ENCODE assay signal across 9 mouse cellular contexts in genomic region chr15:78428391-78429138, GRCm38 (mm10). TPM values are rescaled to one million over a fixed set of nuclear protein-coding genes. Genes with fewer than 3 reads are reported as not detected.
A peak's percentile ranks its signal among the peaks of the same experiment; 100 is the strongest.
DNase-seq lines count a peak whose midpoint lies in the region; ATAC-seq and TF ChIP-seq lines count a peak whose summit lies in the region.
"Had no signal": no experiment of that assay in that cellular context is flagged by ENCODE, and none has a peak within 500 bp of the region (broad histone marks: within the 10 kb centered on the region; RNA-seq: fewer than 3 reads in every experiment).

Gene Kctd17, plus strand, starts transcription at chr15:78428564.

- no peaks in the 10 kb centered on the region for H3K9me3 ChIP-seq in embryonic facial prominence, embryonic 11.5 days (replicated peaks; ENCODE audit: control insufficient read depth, low read length)
- H3K9me3 ChIP-seq in limb, embryonic 11.5 days (ENCODE audit: control insufficient read depth, low read length) = no peaks in the 10 kb centered on the region
- no peaks in the 10 kb centered on the region for H3K9me3 ChIP-seq in midbrain, embryonic 11.5 days (ENCODE audit: control insufficient read depth, low read length)

- 8% methylated on average over 49 of the region's 52 CpGs for WGBS in thymus, adult 2 months
- WGBS in embryonic facial prominence, embryonic 11.5 days = 2% methylated on average over 48 of the region's 52 CpGs
- under 1% methylated on average over 51 of the region's 52 CpGs for WGBS in limb, embryonic 11.5 days
- WGBS in midbrain, embryonic 11.5 days = 1% methylated on average over 46 of the region's 52 CpGs
- WGBS in small intestine, adult 2 months = 3% methylated on average over 47 of the region's 52 CpGs

- peaks cover 8% of the 10 kb centered on the region for H3K4me1 ChIP-seq in thymus, adult 2 months (replicated peaks; ENCODE audit: control insufficient read depth, insufficient read depth, low read length)
- 0 out of 2 replicates have a peak, but pooled peaks cover 3% of the 10 kb centered on the region for H3K4me1 ChIP-seq in embryonic facial prominence, embryonic 11.5 days (ENCODE audit: control insufficient read depth, insufficient read depth, low read length)
- peaks cover 7% of the 10 kb centered on the region; the same call in 1 of the 2 replicates for H3K4me1 ChIP-seq in limb, embryonic 11.5 days (ENCODE audit: control insufficient read depth, insufficient read depth, low read length)
- H3K4me1 ChIP-seq in midbrain, embryonic 11.5 days (ENCODE audit: control insufficient read depth, insufficient read depth, low read length) = peaks cover 8% of the 10 kb centered on the region
- H3K4me1 ChIP-seq in small intestine, adult 2 months (ENCODE audit: control insufficient read depth, insufficient read depth, insufficient read length, low read length) = peaks cover 4% of the 10 kb centered on the region

- H3K27ac ChIP-seq in thymus, adult 2 months (ENCODE audit: control insufficient read depth, insufficient read depth, low read length) = no peak within 1 kb of the TSS
- H3K27ac ChIP-seq in embryonic facial prominence, embryonic 11.5 days (replicated peaks; ENCODE audit: low read depth, low read length) = no peak within 1 kb of the TSS
- no peak within 1 kb of the TSS for H3K27ac ChIP-seq in limb, embryonic 11.5 days (replicated peaks; ENCODE audit: low read depth, low read length)
- peak within 1 kb of the TSS; percentile 27 for H3K27ac ChIP-seq in midbrain, embryonic 11.5 days (ENCODE audit: low read depth, low read length)
- H3K27ac ChIP-seq in small intestine, adult 2 months (ENCODE audit: insufficient read depth, low read depth, low read length) = peak within 1 kb of the TSS; percentile 16

- no peaks in the 10 kb centered on the region for H3K36me3 ChIP-seq in thymus, adult 2 months (ENCODE audit: control insufficient read depth, insufficient read depth, low read length)
- no peaks in the 10 kb centered on the region; the same call in 1 of the 2 replicates for H3K36me3 ChIP-seq in embryonic facial prominence, embryonic 11.5 days (replicated peaks; ENCODE audit: control insufficient read depth, insufficient read depth, low read depth, low read length)
- no peaks in the 10 kb centered on the region for H3K36me3 ChIP-seq in limb, embryonic 11.5 days (ENCODE audit: control insufficient read depth, insufficient read depth, low read length)
- H3K36me3 ChIP-seq in midbrain, embryonic 11.5 days (ENCODE audit: control insufficient read depth, insufficient read depth, low read length) = peaks cover 3% of the 10 kb centered on the region
- no peaks in the 10 kb centered on the region for H3K36me3 ChIP-seq in small intestine, adult 2 months (ENCODE audit: control insufficient read depth, insufficient read depth, low read length)

- no peaks in the 10 kb centered on the region; the same call in 1 of the 2 replicates for H3K27me3 ChIP-seq in thymus, adult 2 months (ENCODE audit: control insufficient read depth, insufficient read depth, low read length)
- H3K27me3 ChIP-seq in embryonic facial prominence, embryonic 11.5 days (ENCODE audit: control insufficient read depth, insufficient read depth, low read length) = no peaks in the 10 kb centered on the region
- H3K27me3 ChIP-seq in limb, embryonic 11.5 days (ENCODE audit: control insufficient read depth, insufficient read depth, low read length) = no peaks in the 10 kb centered on the region
- H3K27me3 ChIP-seq in midbrain, embryonic 11.5 days (ENCODE audit: control insufficient read depth, insufficient read depth, low read length) = no peaks in the 10 kb centered on the region
- H3K27me3 ChIP-seq in small intestine, adult 2 months (ENCODE audit: control insufficient read depth, insufficient read depth, low read length) = peaks cover 12% of the 10 kb centered on the region

- peak within 1 kb of the TSS; percentile 46 for H3K4me3 ChIP-seq in thymus, adult 2 months (ENCODE audit: control insufficient read depth, insufficient read depth, low read length)
- H3K4me3 ChIP-seq in embryonic facial prominence, embryonic 11.5 days (ENCODE audit: low read depth, low read length) = peak within 1 kb of the TSS; percentile 75
- peak within 1 kb of the TSS; percentile 66 for H3K4me3 ChIP-seq in limb, embryonic 11.5 days (ENCODE audit: low read depth, low read length)
- peak within 1 kb of the TSS; percentile 68 for H3K4me3 ChIP-seq in midbrain, embryonic 11.5 days (ENCODE audit: low read depth, low read length)
- peak within 1 kb of the TSS; percentile 66 for H3K4me3 ChIP-seq in small intestine, adult 2 months (ENCODE audit: low read depth, low read length)

- peak within 1 kb of the TSS; percentile 59 for H3K4me2 ChIP-seq in embryonic facial prominence, embryonic 11.5 days (ENCODE audit: low read depth, low read length)
- peak within 1 kb of the TSS; percentile 49 for H3K4me2 ChIP-seq in limb, embryonic 11.5 days (ENCODE audit: low read depth, severe bottlenecking)
- H3K4me2 ChIP-seq in midbrain, embryonic 11.5 days = peak within 1 kb of the TSS; percentile 71

- TF ChIP-seq POLR2A in thymus, adult 2 months (IDR thresholded peaks at IDR 0.05; ENCODE audit: control insufficient read depth, extremely low read depth, insufficient read depth, low read length, poor library complexity) = no peak
- TF ChIP-seq POLR2A in small intestine, adult 2 months (IDR thresholded peaks at IDR 0.05; ENCODE audit: low read depth, low read length) = no peak

- no peak for TF ChIP-seq CTCF in thymus, adult 2 months (IDR thresholded peaks at IDR 0.05; ENCODE audit: borderline replicate concordance, control insufficient read depth, extremely low read depth, insufficient read depth, low read length, poor library complexity)
- TF ChIP-seq CTCF in small intestine, adult 2 months (IDR thresholded peaks at IDR 0.05; ENCODE audit: extremely low read depth, insufficient read length, insufficient replicate concordance, low read depth, low read length) = no peak

- ATAC-seq in embryonic facial prominence, embryonic 11.5 days (replicated peaks; ENCODE audit: insufficient number of reproducible peaks, low FRiP score, low TSS enrichment, low read depth) = peak; percentile 80
- ATAC-seq in limb, embryonic 11.5 days (ENCODE audit: insufficient number of reproducible peaks, low FRiP score, low TSS enrichment, low read depth) = peak; percentile 70
- ATAC-seq in midbrain, embryonic 11.5 days (ENCODE audit: low FRiP score) = peak; percentile 92

- peak; percentile 28 for DNase-seq in thymus, adult 2 months
- DNase-seq in thymus, adult 18-20 months = no peak
- peak; percentile 83 for DNase-seq in embryonic facial prominence, embryonic 11.5 days (ENCODE audit: low spot score)
- DNase-seq in heart, adult 8-10 months (ENCODE audit: low spot score) = peak; percentile 75
- peak; percentile 77 for DNase-seq in kidney, adult 18-20 months
- DNase-seq in limb, embryonic 11.5 days (ENCODE audit: low spot score) = peak; percentile 82
- DNase-seq in midbrain, embryonic 11.5 days (ENCODE audit: low spot score, missing footprints) = peak; percentile 95

- H3K9ac ChIP-seq in embryonic facial prominence, embryonic 11.5 days (replicated peaks; ENCODE audit: low read length) = peak within 1 kb of the TSS; percentile 89
- peak within 1 kb of the TSS; percentile 52 for H3K9ac ChIP-seq in limb, embryonic 11.5 days (ENCODE audit: low read length)
- H3K9ac ChIP-seq in midbrain, embryonic 11.5 days (ENCODE audit: low read length) = peak within 1 kb of the TSS; percentile 77

RNA-seq across cellular contexts. Expression of gene Kctd17, which starts in this region (rescaled TPM):
- polyA plus RNA-seq in thymus, adult 2 months (2012; rRNA removed) = 77.8 and 78.0 TPM in 2 replicates
- 36.0 and 47.5 TPM in 2 replicates for polyA plus RNA-seq in embryonic facial prominence, embryonic 11.5 days (2014; fragmentation: Nextera tagmentation; extraction: Ambion mirVana)
- 10 to 100 TPM; 17.9 to 26.9 (median 20.2) TPM for total RNA-seq in heart, adult 8-10 months (2022)
- 37.9 and 43.4 TPM in 2 replicates for polyA plus RNA-seq in limb, embryonic 11.5 days (2014; fragmentation: Nextera tagmentation; extraction: Ambion mirVana)
- polyA plus RNA-seq in midbrain, embryonic 11.5 days (2014; fragmentation: Nextera tagmentation; extraction: Ambion mirVana) = 59.1 and 60.5 TPM in 2 replicates
- 46.8 and 52.9 TPM in 2 replicates for polyA plus RNA-seq in small intestine, adult 2 months (2012; rRNA removed)
- total RNA-seq: CH12.LX had no signal

Comparison
In these comparisons a context has a peak if more than half of its experiments do, and no peak if none do; other contexts are left out.
1. DNase-seq: peak in thymus, adult 2 months (single experiment), embryonic facial prominence, embryonic 11.5 days (single experiment), heart, adult 8-10 months (single experiment), kidney, adult 18-20 months (single experiment), limb, embryonic 11.5 days (single experiment) and midbrain, embryonic 11.5 days (single experiment); none in thymus, adult 18-20 months (0 of 2).
2. H3K27ac ChIP-seq: peak in midbrain, embryonic 11.5 days (single experiment) and small intestine, adult 2 months (single experiment); none in thymus, adult 2 months (single experiment), embryonic facial prominence, embryonic 11.5 days (single experiment) and limb, embryonic 11.5 days (single experiment).
3. Peak in every context shown above with its lines, with median percentiles within 50 percentile points of each other: H3K4me3 ChIP-seq, ATAC-seq, H3K4me2 ChIP-seq and H3K9ac ChIP-seq.